Mouse (Mus musculus): ENCODE measurements around the gene Gm13287.
"Not testable (repeated sequence)": the region's sequence is repeated elsewhere in the genome, so short reads cannot be mapped to it uniquely, and the experiment has no call there.

Gene Gm13287

GRCm38 (mm10) chr4:88797097-88797496, 6.0 kb upstream of the Gm13287 start, which contains the start of gene Gm13279:
Gene Gm13279, plus strand, starts transcription at chr4:88797397.
- not testable (repeated sequence) for DNase-seq (ENCODE audit: low spot score)

DNA sequence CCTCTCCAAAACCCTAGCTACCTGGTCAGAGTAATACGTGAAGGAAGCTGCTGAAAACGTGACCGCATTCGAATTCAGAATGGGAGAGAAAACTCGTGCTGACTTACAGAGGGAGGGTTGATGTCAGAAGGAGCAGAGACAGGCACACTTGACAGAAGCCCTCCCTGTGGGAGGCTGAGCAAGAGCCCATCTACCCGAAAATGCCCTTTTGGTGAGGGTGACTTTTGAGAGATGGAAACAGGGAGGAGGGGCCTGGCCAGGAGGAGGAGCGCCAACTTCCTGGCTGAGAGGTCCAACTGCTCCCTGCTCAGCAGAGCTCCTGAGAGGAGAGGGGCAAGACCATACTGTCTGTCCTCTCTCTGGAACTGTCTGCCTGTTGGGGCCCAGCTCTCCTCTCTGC, 3.7 kb upstream of the Gm13287 start, which contains the start of gene Gm13285:
Gene Gm13285 (plus strand): TSS at position 301 of the 400 bp plus-strand sequence.
- DNase-seq (ENCODE audit: low spot score) = not testable (repeated sequence)

- DNase-seq (ENCODE audit: low spot score) = not testable (repeated sequence)
Observed at GRCm38 (mm10) chr4:88805231-88805630, 2.2 kb downstream of the Gm13287 start, which contains the start of gene Gm13288. Gene Gm13288, plus strand, starts transcription at chr4:88805531.

DNA sequence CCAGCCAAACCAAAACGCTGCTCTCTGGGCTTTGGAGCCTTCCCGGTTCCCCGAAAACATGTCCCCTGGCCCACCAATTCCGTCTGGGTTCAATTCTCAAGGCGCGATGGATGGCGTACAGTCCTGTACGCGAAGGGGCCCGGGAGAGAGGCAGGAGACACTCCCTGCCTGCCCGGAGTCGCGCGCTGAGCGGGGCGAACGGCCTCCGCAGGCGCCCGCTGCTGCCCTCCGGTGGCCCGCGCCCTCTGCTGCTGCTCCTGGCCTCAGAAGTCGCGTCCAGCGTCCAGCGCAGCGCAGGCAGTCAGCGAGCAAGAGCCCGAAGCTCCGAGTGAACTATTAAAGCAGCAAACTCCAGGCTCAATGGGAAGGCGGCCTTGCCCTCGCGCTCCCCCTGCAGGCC, 2.7 kb downstream of the Gm13287 start:
- DNase-seq (ENCODE audit: low spot score) = not testable (repeated sequence)

GRCm38 (mm10) chr4:88815928-88816327, 12.9 kb downstream of the Gm13287 start, which contains the start of gene Ifna7:
Gene Ifna7, plus strand, starts transcription at chr4:88816228.
- DNase-seq (ENCODE audit: low spot score) = no peak

DNA sequence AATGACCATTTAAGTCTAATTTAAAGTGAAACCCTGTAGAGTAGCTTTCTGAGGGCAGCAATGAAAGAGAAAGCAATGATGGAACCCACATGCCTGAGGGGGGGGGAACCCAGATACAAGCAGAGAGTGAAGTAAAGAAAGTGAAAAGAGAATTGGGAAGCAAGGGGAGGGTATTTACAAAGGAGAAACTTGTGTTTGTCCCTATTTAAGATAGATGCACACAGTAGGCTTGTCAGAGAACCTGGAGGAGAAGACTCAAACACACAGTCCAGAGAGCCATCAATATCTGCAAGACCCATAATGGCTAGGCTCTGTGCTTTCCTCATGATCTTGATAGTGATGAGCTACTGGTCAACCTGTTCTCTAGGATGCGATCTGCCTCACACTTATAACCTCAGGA, 16.6 kb downstream of the Gm13287 start, which contains the start of gene Ifna11:
Gene Ifna11 (plus strand): TSS at position 301 of the 400 bp plus-strand sequence.
- DNase-seq (ENCODE audit: low spot score) = no peak

DNA sequence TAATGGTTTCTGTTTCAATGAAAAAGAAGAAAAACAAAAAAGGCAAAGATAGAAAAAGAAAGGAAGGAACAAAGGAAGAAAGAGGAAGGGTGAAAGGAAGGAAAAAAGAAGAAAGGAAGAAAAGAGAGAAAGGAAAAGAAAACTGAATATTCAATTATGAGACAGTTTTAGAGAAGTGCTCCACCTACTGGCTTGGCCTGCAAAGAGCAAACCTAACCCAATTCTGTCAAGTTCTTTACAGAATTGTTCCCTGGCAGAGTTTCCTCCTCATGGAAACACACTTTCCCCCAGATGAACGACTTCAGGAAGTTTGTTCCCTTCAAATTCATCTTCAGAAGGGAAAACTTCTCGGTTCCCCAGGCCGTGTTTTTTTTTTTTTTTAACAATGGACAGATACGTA, 19.9 kb downstream of the Gm13287 start:
- DNase-seq (ENCODE audit: low spot score) = no peak

DNA sequence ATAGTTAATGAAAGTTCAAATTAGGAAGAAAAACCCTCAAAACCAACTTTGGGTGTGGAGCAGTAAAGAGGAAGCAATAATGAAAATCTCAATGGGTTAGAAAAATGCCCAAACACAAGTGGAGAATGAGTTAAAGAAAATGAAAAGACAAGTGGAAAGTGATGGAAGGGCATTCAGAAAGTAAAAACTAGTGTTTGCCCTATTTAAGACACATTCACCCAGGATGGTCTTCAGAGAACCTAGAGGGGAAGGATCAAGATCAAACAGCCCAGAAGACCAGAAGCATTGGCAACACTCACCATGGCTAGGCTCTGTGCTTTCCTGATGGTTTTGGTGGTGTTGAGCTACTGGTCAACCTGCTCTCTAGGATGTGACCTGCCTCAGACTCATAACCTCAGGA, 24.1 kb downstream of the Gm13287 start, which contains the start of gene Ifna6:
Gene Ifna6 (plus strand): TSS at position 301 of the 400 bp plus-strand sequence.
- not testable (repeated sequence) for DNase-seq (ENCODE audit: low spot score)

DNA sequence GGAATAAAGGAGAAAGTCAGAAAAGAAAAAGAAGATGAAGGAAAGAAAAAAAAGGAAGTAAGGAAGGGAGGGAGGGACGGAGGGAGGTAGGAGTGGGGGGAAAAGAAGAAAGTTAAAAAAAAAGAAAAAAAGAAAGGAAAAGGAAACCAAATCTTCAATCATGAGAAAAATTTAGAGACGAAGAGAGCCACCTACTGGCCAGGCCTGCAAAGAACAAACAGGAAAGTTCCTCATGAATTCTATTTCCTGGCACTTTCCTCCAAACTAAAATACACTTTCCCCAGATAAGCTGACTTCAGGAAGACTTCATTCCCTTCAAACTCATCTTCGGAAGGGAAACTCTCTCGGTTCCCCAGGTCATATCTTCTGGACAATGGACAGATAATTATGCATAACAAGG, 27.5 kb downstream of the Gm13287 start:
- no peak for DNase-seq (ENCODE audit: low spot score)

DNA sequence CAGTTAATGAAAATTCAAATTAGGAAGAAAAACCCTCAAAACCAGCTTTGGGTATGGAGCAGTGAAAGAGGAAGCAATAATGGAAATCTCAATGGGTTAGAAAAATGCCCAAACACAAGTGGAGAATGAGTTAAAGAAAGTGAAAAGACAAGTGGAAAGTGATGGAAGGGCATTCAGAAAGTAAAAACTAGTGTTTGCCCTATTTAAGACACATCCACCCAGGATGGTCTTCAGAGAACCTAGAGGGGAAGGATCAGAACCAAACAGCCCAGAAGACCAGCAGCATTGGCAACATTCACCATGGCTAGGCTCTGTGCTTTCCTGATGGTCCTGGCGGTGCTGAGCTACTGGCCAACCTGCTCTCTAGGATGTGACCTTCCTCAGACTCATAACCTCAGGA, 32.2 kb downstream of the Gm13287 start, which contains the start of gene Ifna5:
Gene Ifna5 (plus strand): TSS at position 301 of the 400 bp plus-strand sequence.
- DNase-seq (ENCODE audit: low spot score) = not testable (repeated sequence)

DNA sequence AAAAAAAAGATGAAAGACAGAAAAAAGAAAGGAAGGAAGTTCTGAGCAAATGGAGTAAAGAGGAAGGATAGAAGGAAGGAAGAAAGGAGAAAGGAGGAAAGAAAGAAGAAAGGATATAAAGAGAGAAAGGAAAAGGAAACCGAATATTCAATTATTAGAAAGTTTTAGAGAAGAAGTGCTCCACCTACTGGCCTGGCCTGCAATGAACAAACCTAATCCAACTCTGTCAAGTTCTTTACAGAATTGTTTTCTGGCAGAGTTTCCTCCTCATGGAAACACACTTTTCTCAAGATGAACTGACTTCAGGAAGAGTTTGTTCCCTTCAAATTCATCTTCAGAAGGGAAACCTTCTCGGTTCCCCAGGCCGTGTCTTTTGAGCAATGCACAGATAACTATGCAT, 35.8 kb downstream of the Gm13287 start:
- no peak for DNase-seq (ENCODE audit: low spot score)

DNA sequence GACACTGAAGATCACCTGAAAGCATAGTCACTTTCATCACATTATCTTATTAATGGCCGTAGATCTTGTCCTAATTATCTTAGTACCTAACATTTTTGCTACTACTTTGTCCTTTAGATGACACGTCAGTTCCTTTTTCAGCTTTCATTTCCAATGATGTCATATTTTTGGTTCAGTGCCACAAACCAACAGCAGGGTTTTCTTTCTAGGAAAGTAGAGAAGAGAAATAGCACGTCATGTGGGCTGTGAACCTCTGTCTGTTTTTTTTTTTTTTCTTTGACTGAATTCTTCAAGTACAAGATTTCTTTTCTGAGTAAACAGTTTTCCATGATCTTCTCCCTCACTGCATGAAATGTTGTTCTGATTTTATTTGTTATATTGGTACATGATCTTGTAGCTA, 37.0 kb downstream of the Gm13287 start:
- DNase-seq (ENCODE audit: low spot score) = no peak

GRCm38 (mm10) chr4:88841438-88841911, 38.4 kb downstream of the Gm13287 start, which contains the start of gene Ifna4:
Gene Ifna4, plus strand, starts transcription at chr4:88841861.
- no peak for DNase-seq (ENCODE audit: low spot score)

GRCm38 (mm10) chr4:88845334-88845733, 42.3 kb downstream of the Gm13287 start:
- no peak for DNase-seq (ENCODE audit: low spot score)

DNA sequence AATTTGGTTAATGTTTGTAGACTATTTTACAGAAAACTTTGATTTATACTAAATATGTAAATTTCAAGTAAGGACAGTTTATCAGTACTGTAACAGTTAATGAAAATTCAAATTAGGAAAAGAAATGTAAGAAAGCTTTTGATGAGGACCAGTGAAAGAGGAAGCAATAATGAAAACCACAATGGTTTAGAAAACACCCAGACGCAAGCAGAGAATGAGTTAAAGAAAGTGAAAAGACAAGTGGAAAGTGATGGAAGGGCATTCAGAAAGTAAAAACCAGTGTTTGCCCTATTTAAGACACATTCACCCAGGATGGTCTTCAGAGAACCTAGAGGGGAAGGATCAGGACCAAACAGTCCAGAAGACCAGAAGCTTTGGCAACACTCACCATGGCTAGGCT, 46.6 kb downstream of the Gm13287 start, which contains the start of gene Ifna1:
Gene Ifna1 (plus strand): TSS at position 390 of the 400 bp plus-strand sequence.
- DNase-seq (ENCODE audit: low spot score) = no peak

- DNase-seq (ENCODE audit: low spot score) = no peak
Observed at GRCm38 (mm10) chr4:88851026-88851763, 48.1 kb downstream of the Gm13287 start.
